Mouse (Mus musculus): ENCODE data around the gene Fank1. TPM values are rescaled to one million over a fixed set of nuclear protein-coding genes. Genes with fewer than 3 reads are reported as not detected.

Gene Fank1
- polyA plus RNA-seq, 1 experiment from 2014 or later = 6.6 TPM

DNA sequence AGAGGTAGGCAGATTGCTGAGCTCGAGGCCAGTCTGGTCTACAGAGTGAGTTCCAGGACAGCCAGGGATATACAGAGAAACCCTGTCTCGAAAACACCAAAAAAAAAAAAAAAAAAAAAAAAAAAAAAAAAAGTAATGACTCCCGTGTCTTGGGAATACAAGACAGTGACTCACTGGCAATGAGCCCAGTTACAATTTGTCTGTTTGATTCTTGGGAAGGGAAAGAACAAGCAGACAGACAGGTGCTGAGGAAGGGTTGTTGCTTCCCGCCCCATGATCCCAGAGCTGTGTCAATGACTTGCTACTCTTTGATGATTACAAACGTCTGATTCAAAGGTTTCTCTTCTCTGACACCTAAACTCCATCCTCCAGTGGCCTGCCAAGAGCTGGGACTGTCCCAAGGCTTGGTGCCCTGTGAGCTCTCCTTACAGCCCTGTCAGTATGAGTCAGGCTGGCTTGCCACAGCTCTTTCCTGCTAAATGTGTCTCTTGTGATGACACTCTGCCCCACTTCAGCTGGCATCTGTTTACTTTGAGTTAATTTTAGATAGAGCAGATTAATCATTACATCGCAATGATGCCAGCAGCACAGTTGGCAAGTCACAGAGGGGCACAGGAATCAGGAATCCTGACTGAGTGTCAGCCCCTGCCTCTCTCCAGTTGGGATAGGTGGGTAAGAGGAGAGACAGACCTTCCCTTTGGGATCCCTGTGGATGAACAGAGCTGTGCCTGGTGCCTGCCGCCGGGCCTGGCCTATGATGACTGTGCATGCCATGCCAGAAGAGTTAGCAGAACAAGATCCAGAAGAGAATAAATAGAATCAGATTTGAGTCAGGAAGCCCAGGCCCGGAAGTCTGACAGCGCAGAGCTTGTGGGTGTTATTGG lies 16.8 kb downstream of the Fank1 start:
- Histone ChIP-seq H3K36me3 (no peaks in the 10 kb centered on the region), H3K9me3 (replicated peaks) (no peaks in the 10 kb centered on the region), H3K4me2 (replicated peaks) (no peak overlapping the region), H3K9ac (no peak overlapping the region), H3K4me3 (replicated peaks) (no peak overlapping the region), H3K27me3 (no peaks in the 10 kb centered on the region), H3K4me1 (peaks cover 6% of the 10 kb centered on the region), H3K27ac (replicated peaks) (no peak overlapping the region)
- WGBS = 59% methylated on average over 9 of the region's 10 CpGs
- ATAC-seq (ENCODE audit: insufficient number of reproducible peaks, low FRiP score, low TSS enrichment, low read depth) = no peak

DNA sequence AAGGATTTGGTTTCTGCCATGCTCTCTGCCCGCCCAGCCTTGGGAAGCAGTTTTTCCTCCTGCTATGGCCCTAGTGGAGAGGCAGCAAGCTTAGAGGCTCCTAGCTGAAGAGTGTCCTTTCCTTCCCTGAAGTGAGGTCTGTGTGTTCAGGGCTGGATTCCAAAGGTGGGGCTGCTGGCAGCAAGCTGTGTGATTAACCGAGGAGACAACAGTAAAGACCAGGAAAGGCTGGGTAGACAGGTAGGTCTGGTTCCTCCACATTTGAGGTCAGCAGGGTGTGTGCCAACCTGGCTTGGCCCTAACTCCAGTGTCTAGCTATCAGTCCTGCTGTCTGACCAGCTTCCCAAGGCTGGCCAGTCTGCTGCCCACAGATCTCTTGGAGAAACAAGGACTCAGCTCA lies 18.1 kb downstream of the Fank1 start:
- H3K36me3 ChIP-seq = no peaks in the 10 kb centered on the region
- WGBS = 85% methylated on average over 2 of the region's 2 CpGs
- no peak for ATAC-seq (ENCODE audit: insufficient number of reproducible peaks, low FRiP score, low TSS enrichment, low read depth)

DNA sequence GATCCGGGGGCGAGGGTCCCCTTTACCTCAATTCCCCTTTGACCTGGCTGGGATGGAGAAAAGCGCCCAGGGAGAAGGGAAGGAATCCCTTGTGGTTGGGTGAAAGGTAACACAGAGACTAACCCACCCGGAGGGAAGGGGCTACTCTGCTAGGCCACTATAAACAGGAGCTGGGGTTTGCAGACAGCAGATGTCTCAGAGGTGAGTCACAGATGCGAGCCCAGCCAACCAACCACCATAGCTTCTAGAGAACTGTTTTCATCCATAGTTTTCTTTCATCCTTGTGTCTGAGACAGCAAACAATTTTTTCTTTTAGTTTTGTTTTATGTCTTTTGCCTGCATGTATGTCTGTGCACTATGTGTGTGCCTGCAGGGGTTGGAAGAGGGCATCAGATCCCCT lies 23.3 kb downstream of the Fank1 start:
- ATAC-seq (ENCODE audit: insufficient number of reproducible peaks, low FRiP score, low TSS enrichment, low read depth) = no peak
- 81% methylated on average over 5 of the region's 5 CpGs for WGBS
- Histone ChIP-seq H3K4me2 (replicated peaks) (no peak overlapping the region), H3K4me1 (no peaks in the 10 kb centered on the region), H3K9me3 (replicated peaks) (no peaks in the 10 kb centered on the region), H3K4me3 (replicated peaks) (no peak overlapping the region), H3K27ac (replicated peaks) (no peak overlapping the region), H3K9ac (no peak overlapping the region), H3K36me3 (no peaks in the 10 kb centered on the region), H3K27me3 (no peaks in the 10 kb centered on the region)

More for the DNA sequence above, 18.1 kb downstream of the Fank1 start:
- Histone ChIP-seq H3K4me2 (replicated peaks) (no peak overlapping the region), H3K9me3 (replicated peaks) (no peaks in the 10 kb centered on the region), H3K4me3 (replicated peaks) (no peak overlapping the region), H3K4me1 (peaks cover 6% of the 10 kb centered on the region), H3K27me3 (no peaks in the 10 kb centered on the region), H3K9ac (no peak overlapping the region), H3K27ac (replicated peaks) (no peak overlapping the region)

DNA sequence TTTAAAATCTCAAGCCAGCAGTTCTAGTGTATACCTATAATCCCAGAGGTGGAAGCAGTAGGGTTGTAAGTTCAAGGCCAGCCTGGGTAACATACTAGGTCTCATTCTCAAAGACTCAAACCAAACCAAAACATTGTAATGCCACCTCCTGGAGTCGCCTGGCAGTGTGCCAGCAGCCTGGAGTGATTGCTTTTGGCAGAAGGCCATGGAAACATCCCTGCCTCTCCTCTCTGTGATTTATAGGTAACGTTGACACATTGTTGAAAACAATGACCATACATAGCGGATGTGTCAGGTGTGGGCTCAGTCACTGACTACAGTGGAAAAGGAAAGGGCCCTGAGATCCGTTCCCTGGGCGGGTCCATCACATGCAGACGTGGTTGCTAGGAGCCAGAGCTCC lies 25.2 kb downstream of the Fank1 start:
- H3K9me3 ChIP-seq (replicated peaks) = no peaks in the 10 kb centered on the region
- no peaks in the 10 kb centered on the region for H3K27me3 ChIP-seq
- H3K4me3 ChIP-seq (replicated peaks) = no peak overlapping the region
- H3K27ac ChIP-seq (replicated peaks) = no peak overlapping the region
- no peaks in the 10 kb centered on the region for H3K4me1 ChIP-seq
- no peak for ATAC-seq (ENCODE audit: insufficient number of reproducible peaks, low FRiP score, low TSS enrichment, low read depth)
- H3K4me2 ChIP-seq (replicated peaks) = no peak overlapping the region
- no peaks in the 10 kb centered on the region for H3K36me3 ChIP-seq
- no peak overlapping the region for H3K9ac ChIP-seq
- WGBS = 44% methylated on average over 6 of the region's 6 CpGs

DNA sequence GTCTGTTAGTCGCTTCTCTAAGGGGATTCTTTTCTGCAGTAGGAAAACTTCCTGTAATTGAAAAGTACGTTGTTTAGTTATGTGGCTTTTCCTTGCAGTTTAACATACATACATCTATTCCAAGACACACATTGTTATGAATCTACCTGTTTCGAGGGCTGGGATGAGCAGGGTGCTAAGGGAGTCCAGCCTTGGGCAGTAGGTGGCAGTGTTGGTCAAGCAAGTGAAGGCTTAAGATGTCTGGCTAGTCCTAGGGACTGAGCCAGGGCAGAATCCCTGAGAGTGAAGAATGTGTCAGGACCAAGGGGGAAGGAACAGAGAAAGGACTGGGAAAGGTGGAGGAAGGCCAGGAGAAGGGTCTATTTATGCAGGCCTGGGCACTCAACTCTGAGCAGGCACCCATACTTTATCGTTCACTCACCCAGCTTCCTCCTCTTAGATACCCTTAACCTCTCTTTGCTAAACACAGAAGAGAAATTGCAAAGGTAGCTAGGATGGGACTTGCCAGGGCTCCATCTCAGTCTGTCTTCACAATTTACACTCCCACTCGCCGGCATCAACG lies 29.0 kb downstream of the Fank1 start:
- Histone ChIP-seq H3K9ac (no peak overlapping the region), H3K27me3 (no peaks in the 10 kb centered on the region), H3K9me3 (replicated peaks) (no peaks in the 10 kb centered on the region), H3K36me3 (no peaks in the 10 kb centered on the region), H3K4me2 (replicated peaks) (no peak overlapping the region), H3K27ac (replicated peaks) (no peak overlapping the region), H3K4me1 (no peaks in the 10 kb centered on the region), H3K4me3 (replicated peaks) (no peak overlapping the region)
- 50% methylated on average over 7 of the region's 7 CpGs for WGBS
- ATAC-seq (ENCODE audit: insufficient number of reproducible peaks, low FRiP score, low TSS enrichment, low read depth) = no peak; the same call in 1 of the 2 replicates

DNA sequence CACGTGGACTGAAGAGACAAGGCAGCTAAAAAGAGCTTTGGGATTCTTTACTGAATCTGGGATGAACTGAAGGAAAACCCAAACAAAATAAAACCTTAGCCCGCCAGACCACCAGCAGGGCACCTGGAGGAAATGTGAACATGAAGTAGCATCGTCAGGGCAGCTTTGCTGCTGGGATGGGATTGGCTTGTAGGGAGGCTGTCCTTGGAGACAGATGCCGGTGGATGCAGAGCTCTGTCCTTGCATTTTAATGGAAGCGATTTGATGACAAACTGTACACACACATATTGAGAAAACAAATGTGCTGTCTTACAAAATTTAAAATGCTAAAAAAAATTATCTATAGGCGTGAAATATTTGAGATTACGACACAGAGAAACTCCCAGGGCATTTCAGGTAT lies 36.3 kb downstream of the Fank1 start:
- WGBS = 64% methylated on average over 7 of the region's 7 CpGs
- Histone ChIP-seq H3K4me2 (replicated peaks) (no peak overlapping the region), H3K27me3 (no peaks in the 10 kb centered on the region), H3K4me1 (no peaks in the 10 kb centered on the region), H3K4me3 (replicated peaks) (no peak overlapping the region), H3K9me3 (replicated peaks) (no peaks in the 10 kb centered on the region), H3K9ac (no peak overlapping the region), H3K36me3 (no peaks in the 10 kb centered on the region), H3K27ac (replicated peaks) (no peak overlapping the region)
- no peak for ATAC-seq (ENCODE audit: insufficient number of reproducible peaks, low FRiP score, low TSS enrichment, low read depth)

DNA sequence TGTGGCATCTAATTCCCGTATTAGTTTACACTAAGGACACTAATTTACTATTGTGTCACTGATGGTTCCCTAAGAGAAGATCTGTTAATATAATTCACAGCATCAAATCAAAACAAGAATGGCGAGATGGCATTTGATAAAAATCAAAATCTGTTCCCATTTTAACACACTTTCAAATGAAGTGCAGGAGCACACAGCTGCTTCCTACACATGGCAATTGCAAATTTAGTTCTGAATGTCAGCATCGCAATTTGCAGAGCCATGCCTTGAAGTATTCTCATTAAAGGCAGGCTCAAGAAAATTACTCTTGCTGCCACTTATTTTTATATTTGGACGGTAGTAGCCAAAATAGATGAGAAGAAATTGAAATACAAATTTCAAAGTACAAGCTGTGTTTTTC lies 36.7 kb downstream of the Fank1 start:
- Histone ChIP-seq H3K4me2 (replicated peaks) (no peak overlapping the region), H3K9me3 (replicated peaks) (no peaks in the 10 kb centered on the region), H3K4me1 (no peaks in the 10 kb centered on the region), H3K27ac (replicated peaks) (no peak overlapping the region), H3K9ac (no peak overlapping the region), H3K27me3 (no peaks in the 10 kb centered on the region), H3K4me3 (replicated peaks) (no peak overlapping the region), H3K36me3 (no peaks in the 10 kb centered on the region)
- no peak for ATAC-seq (ENCODE audit: insufficient number of reproducible peaks, low FRiP score, low TSS enrichment, low read depth)
- 61% methylated on average over 4 of the region's 4 CpGs for WGBS

DNA sequence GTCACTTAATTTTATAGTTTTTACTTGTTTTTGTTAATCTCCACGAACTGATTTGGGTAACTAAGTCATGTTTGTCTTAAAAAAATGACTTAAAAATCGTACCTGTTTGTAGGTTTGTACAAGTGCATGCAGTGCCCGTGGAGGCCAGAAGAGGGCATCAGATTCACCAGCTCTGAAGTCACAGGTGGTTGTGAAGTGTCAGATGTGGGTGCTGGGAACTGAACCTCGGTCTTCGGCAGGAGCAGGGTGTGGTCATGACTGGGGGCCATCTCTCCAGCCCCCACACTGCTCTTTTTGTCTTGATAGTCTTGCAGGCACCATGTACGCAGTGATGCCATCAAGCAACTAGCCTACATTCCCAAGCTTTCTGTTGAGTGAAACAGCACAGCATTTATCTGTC lies 47.1 kb downstream of the Fank1 start:
- no peak overlapping the region for H3K27ac ChIP-seq (replicated peaks)
- H3K36me3 ChIP-seq = no peaks in the 10 kb centered on the region
- no peaks in the 10 kb centered on the region for H3K27me3 ChIP-seq
- H3K4me1 ChIP-seq = peaks cover 5% of the 10 kb centered on the region; the same call in 1 of the 2 replicates
- ATAC-seq (ENCODE audit: insufficient number of reproducible peaks, low FRiP score, low TSS enrichment, low read depth) = no peak
- H3K9me3 ChIP-seq (replicated peaks) = no peaks in the 10 kb centered on the region
- 75% methylated on average over 6 of the region's 6 CpGs for WGBS
- no peak overlapping the region for H3K9ac ChIP-seq
- no peak overlapping the region for H3K4me3 ChIP-seq (replicated peaks)
- H3K4me2 ChIP-seq (replicated peaks) = no peak overlapping the region

DNA sequence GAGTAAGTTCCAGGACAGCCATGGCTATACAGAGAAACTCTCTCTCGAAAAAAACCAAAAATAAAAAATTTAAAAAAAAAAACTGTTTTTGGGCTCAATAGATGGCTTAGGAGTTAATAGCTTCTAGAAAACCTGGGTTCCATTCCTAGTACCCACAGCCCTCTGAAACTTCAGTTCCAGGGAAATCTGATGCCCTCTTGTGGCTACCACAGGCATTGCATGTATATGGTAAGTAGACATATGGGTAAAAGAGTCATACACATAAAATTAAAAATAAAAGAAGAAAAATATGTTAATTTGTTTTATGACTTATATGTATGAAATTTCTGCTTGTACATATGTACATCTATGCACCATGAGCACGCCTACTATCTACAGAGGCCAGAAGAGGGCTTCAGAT lies 47.9 kb downstream of the Fank1 start:
- Histone ChIP-seq H3K4me3 (replicated peaks) (no peak overlapping the region), H3K9ac (no peak overlapping the region), H3K27ac (replicated peaks) (no peak overlapping the region), H3K9me3 (replicated peaks) (no peaks in the 10 kb centered on the region), H3K27me3 (no peaks in the 10 kb centered on the region), H3K4me1 (peaks cover 5% of the 10 kb centered on the region; the same call in 1 of the 2 replicates), H3K36me3 (no peaks in the 10 kb centered on the region), H3K4me2 (replicated peaks) (no peak overlapping the region)
- WGBS = 93% methylated on average over 2 of the region's 2 CpGs
- no peak for ATAC-seq (ENCODE audit: insufficient number of reproducible peaks, low FRiP score, low TSS enrichment, low read depth)

DNA sequence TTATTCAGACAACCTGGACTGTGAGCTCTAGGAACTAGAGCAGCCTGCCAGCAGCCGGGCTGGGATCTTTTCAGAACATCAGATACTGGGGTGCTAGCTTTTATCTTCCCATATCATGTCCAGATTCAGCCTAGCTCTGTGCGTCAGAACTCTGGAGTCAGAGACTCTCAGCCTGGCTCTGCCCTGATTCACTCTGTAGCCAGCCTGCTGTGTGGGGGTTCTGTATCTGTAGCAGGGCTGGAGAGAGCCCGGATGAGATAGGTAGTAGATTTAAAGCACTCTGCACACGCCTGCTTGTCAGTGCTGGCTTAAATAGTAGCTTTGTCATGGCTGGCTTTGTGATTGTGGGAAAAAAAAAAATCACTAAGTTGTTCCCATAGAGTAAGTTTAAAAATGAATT lies 51.9 kb downstream of the Fank1 start:
- H3K4me3 ChIP-seq (replicated peaks) = no peak overlapping the region
- H3K4me2 ChIP-seq (replicated peaks) = no peak overlapping the region
- no peak overlapping the region for H3K9ac ChIP-seq
- WGBS = 39% methylated on average over 4 of the region's 4 CpGs
- no peak for ATAC-seq (ENCODE audit: insufficient number of reproducible peaks, low FRiP score, low TSS enrichment, low read depth)
- no peaks in the 10 kb centered on the region for H3K4me1 ChIP-seq
- H3K27ac ChIP-seq (replicated peaks) = no peak overlapping the region
- H3K27me3 ChIP-seq = no peaks in the 10 kb centered on the region
- no peaks in the 10 kb centered on the region for H3K36me3 ChIP-seq
- H3K9me3 ChIP-seq (replicated peaks) = no peaks in the 10 kb centered on the region

DNA sequence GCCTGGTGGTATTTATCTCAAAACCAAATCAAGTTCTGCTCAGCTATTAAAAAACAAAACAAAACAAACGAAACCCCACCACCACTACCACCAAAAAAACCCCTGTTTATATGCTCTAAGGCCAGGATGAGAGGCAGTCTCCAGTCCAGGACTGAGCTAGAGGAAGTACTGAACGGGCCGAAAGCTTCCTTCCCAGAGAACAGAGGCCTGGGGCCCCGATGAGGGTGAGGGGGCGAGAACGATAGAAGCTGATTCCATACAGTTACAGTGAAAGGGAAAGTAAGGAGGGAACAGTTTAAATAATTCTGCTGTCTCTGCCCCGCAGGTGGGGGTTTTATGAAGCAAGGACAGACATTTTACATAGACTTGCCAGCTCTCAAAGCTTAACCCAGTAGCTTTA lies 52.9 kb downstream of the Fank1 start:
- Histone ChIP-seq H3K4me1 (no peaks in the 10 kb centered on the region), H3K4me2 (replicated peaks) (no peak overlapping the region), H3K36me3 (no peaks in the 10 kb centered on the region), H3K27ac (replicated peaks) (no peak overlapping the region), H3K9me3 (replicated peaks) (no peaks in the 10 kb centered on the region), H3K9ac (no peak overlapping the region), H3K4me3 (replicated peaks) (no peak overlapping the region), H3K27me3 (no peaks in the 10 kb centered on the region)
- 46% methylated on average over 7 of the region's 7 CpGs for WGBS
- ATAC-seq (ENCODE audit: insufficient number of reproducible peaks, low FRiP score, low TSS enrichment, low read depth) = no peak

DNA sequence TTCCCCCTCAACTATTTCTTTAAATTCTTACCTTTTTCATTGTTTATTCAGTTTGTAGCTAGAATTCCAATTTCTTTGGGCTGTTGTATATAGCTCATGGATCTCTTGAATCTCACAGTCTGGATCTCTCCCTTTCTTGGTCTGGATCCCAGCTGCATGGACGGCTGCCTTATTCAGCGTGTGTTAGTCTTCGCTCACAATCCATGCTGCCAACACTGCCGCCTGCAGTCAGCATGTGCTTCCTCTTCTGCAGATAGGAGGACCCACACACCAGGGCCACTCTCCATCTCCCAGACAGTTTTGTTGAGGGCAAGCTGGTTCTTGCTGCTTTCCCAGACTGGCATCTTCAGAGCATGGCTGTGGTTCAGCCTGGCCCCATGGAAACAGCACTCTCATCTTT lies 62.9 kb downstream of the Fank1 start:
- H3K9me3 ChIP-seq (replicated peaks) = no peaks in the 10 kb centered on the region
- no peak overlapping the region for H3K4me3 ChIP-seq (replicated peaks)
- H3K36me3 ChIP-seq = no peaks in the 10 kb centered on the region
- H3K27ac ChIP-seq (replicated peaks) = no peak overlapping the region
- no peak for ATAC-seq (ENCODE audit: insufficient number of reproducible peaks, low FRiP score, low TSS enrichment, low read depth)
- 51% methylated on average over 4 of the region's 4 CpGs for WGBS
- H3K9ac ChIP-seq = no peak overlapping the region
- no peaks in the 10 kb centered on the region for H3K4me1 ChIP-seq
- H3K27me3 ChIP-seq = no peaks in the 10 kb centered on the region
- H3K4me2 ChIP-seq (replicated peaks) = no peak overlapping the region

Data from embryonic facial prominence, embryonic 15.5 days (tissue).